Mouse (Mus musculus) layer of hippocampus, adult 2 months (tissue): Measurements from ENCODE around the gene Otop1. TPM values are rescaled to one million over a fixed set of nuclear protein-coding genes. Genes with fewer than 3 reads are reported as not detected.

Source experiments
- DNase-seq, 2 experiments: peaks; one replicate each; pipeline ENCODE4 v3.0.0; 2022; ENCODE audit warnings: low spot score in 2 of 2
- H3K27ac ChIP-seq: fragments of 200-600 bp; 2 replicates; pipeline ENCODE4 v1.8.1; 2022
- H3K4me3 ChIP-seq: fragments of 200-600 bp; 2 replicates; pipeline ENCODE4 v1.8.1; 2022; ENCODE audit warnings: mild to moderate bottlenecking
- CTCF ChIP-seq: fragments of 200-600 bp; conservative IDR thresholded peaks from 2 replicates; pipeline ENCODE4 v1.8.1; 2022; ENCODE audit warnings: antibody characterized with exemption, mild to moderate bottlenecking, moderate library complexity
- total RNA-seq, 2 experiments: library from RNA; stranded (reverse); gene quantifications; 2 replicates each; pipeline ENCODE4 v1.2.3; 2021

Gene Otop1
- total RNA-seq, 2 experiments from 2014 or later, result 0.15 TPM; not detected in 1

DNA sequence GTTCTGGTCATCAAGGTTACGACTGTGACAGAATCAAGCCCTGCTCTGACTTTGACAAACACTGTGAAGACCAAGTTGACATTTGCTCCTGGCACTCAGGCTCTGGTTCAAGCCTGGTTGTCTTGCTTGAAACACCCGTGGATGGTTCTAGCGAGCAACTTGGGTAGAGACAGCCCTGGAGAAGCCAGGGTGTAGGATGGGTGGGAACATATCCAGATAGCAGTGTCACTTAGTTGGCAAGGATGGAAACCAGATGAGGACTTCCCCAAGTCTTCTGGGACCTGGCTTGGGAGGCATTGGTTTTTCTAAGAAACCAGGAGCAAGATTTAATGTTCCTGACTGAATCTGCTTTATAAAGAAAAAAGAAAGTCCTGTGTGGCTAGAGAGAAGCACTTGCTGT is 4.8 kb upstream of the Otop1 start:
- no peak for TF ChIP-seq CTCF
- DNase-seq, result no peak

DNA sequence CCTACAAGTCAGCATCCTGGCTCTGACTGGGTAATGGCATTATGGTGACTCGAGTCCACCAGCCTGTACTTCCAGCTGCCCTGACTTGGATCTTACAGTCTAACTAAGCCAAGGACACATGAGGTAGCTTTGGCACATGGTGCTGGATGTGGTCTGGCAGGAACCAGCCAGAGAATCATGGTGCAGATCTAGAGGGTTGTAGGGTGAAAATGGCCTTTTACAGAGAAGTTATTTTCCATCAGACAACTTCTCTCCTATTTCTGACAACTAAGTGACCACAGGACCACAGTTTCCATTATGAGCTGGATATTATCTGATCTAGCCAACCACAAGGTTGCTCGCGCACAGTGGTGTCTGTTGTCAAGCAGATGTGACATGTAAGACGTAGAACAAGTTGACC is 1.9 kb upstream of the Otop1 start:
- no peak for DNase-seq
- TF ChIP-seq CTCF, result no peak
- no peak overlapping the region for H3K27ac ChIP-seq
- no peak overlapping the region for H3K4me3 ChIP-seq

More for the DNA sequence above, 4.8 kb upstream of the Otop1 start:
- no peak overlapping the region for H3K27ac ChIP-seq
- H3K4me3 ChIP-seq, result no peak overlapping the region

DNA sequence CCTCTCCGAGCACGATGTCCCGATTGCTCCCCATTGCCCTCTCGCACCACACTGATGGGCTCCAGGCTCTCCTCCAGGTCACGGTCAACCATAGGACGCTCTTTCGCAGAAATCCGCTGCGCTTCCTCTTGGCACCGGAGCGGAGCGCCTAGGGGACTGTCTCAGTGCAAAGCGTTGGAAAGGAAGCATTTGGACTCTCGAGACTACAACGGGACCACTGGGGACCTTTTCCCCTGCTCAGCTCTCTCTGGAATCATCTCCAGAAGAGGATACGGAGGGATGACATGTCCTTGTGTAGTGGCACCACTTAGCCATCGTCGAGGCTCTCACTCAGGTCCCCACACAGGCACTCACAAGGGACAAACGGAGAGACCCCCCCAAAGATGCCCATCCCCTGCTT is 679 bp downstream of the Otop1 start:
- TF ChIP-seq CTCF, result no peak
- no peak for DNase-seq
- H3K4me3 ChIP-seq, result no peak overlapping the region
- H3K27ac ChIP-seq, result no peak overlapping the region

DNA sequence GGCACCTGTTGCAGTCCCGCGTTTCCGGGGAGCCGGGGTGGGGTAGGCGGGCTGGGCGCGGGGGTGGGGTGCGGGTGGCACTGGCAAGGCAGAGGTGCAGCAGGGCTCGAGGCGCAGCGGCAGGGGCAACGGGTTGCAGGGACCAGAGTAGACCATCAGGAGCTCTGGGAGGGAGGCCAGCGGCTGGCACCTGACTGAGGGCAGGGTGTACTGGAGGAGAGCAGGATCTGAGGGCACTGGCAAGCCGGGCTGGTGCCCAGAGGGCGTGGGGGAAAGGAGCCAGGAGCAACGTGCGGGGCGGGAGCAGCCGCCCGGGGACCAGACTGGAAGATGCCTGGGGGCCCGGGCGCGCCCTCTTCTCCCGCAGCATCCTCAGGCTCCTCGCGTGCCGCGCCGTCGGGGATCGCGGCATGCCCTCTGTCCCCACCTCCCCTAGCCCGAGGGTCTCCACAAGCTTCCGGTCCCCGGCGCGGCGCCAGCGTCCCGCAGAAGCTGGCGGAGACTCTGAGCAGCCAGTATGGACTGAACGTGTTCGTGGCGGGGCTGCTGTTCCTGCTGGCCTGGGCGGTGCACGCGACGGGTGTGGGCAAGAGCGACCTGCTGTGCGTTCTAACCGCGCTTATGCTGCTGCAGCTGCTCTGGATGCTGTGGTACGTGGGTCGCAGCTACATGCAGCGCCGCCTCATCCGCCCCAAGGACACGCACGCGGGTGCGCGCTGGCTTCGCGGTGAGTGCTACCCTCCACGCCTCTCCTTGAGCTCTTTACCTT is 1.5 kb downstream of the Otop1 start:
- Histone ChIP-seq H3K27ac (no peak overlapping the region), H3K4me3 (no peak overlapping the region)
- TF ChIP-seq CTCF, result no peak
- DNase-seq, result no peak

DNA sequence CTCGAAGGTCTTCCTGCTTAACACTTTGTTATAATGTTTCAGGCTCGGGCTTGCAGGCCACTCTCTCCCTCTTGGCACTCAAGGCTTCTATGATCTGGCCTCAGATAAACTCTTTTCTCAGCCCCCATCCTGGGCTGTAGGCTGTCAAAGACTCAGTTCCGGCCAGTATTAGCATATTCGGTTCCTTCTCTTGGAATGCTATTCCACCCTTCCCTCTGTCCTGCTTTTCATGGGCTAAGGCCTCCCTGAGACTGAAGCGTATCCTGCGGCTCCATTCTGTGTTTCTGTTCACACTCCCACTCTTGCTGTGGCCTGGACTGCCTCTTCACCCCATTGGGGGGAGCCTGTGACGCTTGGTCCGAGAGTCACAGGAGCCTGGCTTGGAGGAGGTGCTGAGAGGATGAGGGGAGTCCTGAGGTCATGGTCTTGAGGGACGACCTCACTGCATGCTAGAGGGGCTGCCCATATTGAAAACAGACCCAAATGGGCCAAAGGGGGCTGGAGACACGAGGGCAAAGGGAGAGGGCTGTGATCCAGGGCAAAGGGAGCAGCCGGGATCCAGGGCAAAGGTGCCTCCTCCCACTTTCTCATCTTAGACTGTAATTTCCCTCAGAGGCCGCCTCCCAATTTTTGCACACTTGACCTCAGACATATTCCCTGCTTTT is 2.3 kb downstream of the Otop1 start:
- H3K27ac ChIP-seq, result no peak overlapping the region
- H3K4me3 ChIP-seq, result no peak overlapping the region
- TF ChIP-seq CTCF, result no peak
- DNase-seq, result no peak

DNA sequence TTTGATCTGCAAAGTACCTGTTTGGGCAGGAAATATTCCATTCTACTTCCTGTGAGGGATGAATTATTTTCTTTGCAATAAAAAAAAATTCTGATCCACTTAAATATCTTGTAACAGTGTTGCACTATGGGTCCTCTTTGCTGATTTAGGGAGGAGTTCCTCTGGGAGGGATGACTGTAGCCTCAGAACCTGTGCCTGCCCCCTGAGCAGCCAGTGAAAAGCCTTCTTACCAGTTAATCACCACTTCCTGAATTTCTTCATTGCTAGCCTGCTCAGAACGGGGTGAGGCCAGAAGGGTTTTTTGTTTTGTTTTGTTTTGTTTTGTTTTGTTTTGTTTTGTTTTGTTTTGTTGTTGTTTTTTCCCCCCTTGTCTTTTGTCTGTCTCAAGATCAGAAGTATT is 4.3 kb downstream of the Otop1 start:
- H3K4me3 ChIP-seq, result no peak overlapping the region
- TF ChIP-seq CTCF, result no peak
- DNase-seq, result no peak

DNA sequence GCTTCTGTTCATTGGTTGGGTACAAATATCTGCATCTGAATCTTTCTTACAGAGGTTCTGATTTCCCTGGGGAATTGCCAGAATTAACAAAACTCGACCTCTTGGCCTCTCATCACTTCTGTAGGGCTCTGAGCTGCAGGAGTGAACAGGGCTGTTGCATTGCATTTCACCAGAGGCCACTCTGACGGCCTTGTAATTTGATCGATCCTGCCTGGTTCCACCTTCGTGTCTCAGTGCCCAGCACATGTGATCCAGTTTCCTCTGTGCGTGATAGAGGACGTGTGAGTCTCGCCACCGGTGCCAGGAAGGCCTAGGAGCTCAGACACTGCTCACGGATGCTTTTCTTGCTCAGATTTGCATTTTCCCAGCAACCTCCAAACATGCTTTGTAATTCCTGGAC is 10.0 kb downstream of the Otop1 start:
- no peak for TF ChIP-seq CTCF
- no peak for DNase-seq
- Histone ChIP-seq H3K27ac (no peak overlapping the region), H3K4me3 (no peak overlapping the region)

More for the DNA sequence above, 4.3 kb downstream of the Otop1 start:
- H3K27ac ChIP-seq, result no peak overlapping the region

DNA sequence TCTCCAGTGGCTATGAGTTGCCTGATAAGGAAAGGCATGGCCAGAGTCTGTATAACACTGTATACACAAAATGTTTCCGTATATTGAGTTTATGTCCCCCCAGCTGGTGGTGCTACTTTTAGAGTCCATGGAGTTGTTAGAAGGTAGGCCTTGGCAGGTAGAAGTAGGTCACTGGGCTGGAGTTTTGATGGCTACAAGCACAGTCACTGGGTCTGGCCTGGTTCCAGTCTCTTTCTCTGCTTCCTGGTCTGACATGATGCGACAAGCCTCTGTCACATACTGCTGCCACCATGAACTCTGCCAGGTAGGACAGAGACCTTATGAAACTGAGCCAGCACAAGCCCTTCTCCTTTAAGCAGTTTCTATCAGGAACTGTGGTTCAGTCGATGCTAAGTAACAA is 12.7 kb downstream of the Otop1 start:
- TF ChIP-seq CTCF, result no peak
- Histone ChIP-seq H3K4me3 (no peak overlapping the region), H3K27ac (no peak overlapping the region)
- no peak for DNase-seq

DNA sequence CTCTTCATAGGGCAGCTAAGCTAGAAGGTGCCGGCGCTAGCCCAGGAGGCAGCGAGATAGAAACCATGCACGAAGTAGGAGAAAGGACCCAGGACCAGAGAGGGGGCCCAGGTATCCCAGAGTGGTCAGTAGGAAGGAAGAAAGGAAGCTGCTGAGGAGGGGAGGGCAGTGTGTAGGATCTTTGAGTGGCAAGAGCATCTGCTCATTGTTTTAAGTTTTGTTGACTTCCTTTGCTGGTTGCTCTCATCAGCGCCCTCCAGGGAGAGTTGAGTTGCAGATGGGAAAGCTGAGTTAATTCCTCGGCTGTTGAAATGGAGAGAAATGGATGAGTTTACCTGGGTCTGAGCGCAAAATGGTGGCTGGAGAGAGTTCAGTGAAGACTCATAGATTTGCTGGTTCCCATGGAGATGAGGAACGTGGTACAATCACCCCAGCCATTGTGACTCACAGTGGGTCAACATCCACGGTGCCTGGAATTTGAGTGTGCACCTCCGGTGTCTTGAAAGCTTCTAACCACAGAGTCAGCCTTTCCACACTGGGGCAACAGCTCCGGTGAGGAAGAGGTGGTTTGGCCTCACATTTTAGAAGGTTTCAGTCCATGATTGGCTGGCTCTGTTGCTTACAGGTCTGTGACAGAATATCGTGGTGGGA is 26.1 kb downstream of the Otop1 start:
- DNase-seq, result no peak
- no peak overlapping the region for H3K4me3 ChIP-seq
- TF ChIP-seq CTCF, result no peak
- H3K27ac ChIP-seq, result no peak overlapping the region

DNA sequence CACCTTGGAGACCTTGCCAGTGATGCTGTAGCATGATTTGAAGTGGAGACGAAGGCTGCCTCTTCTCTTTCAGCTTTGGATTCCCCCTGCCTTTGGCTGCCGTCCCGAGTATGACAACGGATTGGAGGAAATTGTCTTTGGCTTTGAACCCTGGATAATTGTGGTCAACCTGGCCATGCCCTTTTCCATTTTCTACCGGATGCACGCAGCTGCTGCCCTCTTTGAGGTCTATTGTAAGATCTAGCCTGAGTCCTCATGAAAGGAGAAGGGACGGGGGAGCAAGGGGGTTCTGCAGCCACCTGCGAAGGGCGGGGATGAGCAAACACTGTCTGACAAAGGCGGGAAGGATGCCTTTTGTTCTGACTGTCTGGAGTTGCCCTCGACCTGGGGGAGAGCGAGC is 26.9 kb downstream of the Otop1 start:
- no peak for DNase-seq
- TF ChIP-seq CTCF, result no peak
- Histone ChIP-seq H3K27ac (no peak overlapping the region), H3K4me3 (no peak overlapping the region)

DNA sequence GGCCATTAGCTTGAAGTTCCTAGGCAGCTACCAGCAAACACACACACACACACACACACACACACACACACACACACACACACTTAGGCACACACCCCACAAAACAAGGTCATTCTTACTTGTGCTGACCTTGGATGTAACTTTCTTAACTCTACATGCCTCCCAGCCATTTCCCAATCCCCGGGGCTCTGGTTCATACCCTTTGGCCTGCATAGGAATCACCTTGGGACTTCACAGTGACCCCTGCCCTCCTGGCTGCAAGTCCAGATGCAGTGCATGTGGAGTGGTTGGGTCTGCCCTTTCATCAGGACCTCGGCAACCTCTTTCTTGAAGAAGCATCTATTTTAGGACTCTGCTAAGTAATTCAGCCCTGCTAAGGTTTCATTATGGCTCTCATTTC is 29.5 kb downstream of the Otop1 start:
- Histone ChIP-seq H3K4me3 (no peak overlapping the region), H3K27ac (no peak overlapping the region)
- no peak for DNase-seq
- no peak for TF ChIP-seq CTCF

DNA sequence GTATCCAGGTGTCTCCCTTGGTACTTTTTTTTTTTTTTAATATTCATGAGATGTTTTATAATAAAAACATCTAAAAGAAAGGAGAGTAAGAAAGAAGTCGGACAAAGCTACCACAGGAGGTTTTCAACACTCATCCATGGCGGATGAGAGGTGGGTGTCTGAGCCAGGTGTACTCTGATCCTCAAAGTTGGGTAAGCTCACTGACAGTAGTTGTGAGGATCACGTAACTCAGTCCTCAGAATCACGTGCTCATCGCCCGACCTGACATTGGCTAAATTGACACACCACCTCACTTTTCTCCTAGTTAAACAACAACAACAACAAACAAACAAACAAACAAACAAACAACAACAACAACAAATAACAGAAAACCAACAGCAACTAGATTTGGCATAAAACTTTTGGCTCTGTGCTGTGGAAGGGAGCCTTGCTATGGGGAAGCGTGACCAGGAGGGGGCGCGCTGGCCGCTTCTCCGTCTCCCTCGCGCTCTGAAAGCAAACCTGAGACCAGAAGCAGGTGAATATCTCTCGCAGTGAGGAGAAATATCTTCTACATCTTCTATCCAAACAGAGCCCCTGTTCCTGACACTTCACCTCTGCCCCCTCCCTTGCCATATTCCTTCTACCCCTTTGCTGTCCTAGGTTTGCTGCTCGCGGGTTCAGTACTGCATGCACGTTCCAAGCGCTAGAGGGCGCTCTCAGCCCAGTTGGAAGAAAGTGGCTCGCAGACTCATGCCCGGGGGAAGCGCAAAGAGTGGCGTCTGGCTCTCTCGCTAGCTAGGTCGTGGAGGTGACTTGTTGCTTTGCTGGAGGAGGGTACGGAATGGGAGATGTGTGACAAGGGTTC is 31.7 kb downstream of the Otop1 start:
- TF ChIP-seq CTCF, result peak; percentile 94
- DNase-seq, result peak; percentile 87 to 94
- H3K4me3 ChIP-seq, result peak overlapping the region; percentile 53
- H3K27ac ChIP-seq, result peak overlapping the region; percentile 74

DNA sequence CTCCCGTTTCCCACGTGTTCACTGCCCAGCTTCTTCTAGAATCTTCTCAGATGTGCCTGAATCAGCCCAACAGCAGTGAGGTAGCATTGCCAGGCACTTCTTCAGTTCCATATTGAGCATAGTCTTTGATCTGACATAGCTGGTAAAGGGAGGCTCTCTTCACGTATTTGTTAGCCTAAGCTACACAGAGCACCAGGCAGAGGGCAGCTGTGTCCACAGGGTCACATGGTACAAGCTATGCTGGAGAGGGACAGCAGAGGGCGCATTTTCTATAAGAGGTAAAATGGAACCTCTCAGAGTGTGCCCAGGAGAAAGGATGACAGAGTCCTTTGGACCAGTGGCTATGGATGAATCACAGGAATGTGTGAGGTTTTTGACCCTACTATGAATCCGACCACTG is 33.1 kb downstream of the Otop1 start:
- peak; percentile 33 to 68 for DNase-seq
- peak; percentile 80 for TF ChIP-seq CTCF
- Histone ChIP-seq H3K4me3 (no peak overlapping the region), H3K27ac (no peak overlapping the region)
